Mouse (Mus musculus): ENCODE data around the gene Hspb2. TPM values are rescaled to one million over a fixed set of nuclear protein-coding genes. Genes with fewer than 3 reads are reported as not detected.

Hspb2 gene
- polyA plus RNA-seq, 1 experiment from 2014 or later = 8.4 TPM

DNA sequence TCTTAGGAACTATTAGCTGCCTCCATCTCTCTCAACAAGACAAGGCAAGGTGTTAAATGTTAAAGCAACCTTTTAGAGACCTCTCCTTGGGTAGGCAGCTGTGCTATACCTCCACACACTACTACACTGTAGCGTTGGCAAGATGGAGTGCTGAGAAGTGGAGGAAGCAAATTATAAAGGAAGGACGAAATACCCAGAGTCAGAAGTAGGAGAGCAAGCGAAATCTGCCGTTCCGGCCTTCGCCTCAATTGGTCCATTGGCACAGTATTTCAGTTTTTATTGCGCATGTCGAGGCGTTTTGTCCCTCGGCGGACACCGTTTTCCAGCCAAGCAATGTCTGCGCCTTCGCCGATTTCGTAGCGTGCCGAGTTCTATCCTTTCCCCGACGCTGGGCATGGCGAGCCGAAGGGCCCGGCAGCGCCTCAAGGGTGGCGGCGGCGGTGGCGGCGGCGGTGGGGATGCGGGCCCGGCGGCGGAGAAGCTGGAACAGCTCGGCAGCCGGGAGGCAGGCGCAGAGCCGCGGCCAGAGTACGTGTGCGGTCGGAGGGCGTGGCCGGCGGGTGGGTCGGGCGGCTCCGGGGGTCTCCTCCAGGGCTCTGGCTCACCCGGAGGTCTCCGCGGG, 22.9 kb upstream of the Hspb2 start, which contains the start of the genes Alg9 and 1110032A03Rik:
Gene Alg9, plus strand, starts transcription at position 29 of the 622 bp plus-strand sequence.
Gene 1110032A03Rik, minus strand, starts transcription at position 530 of the 622 bp plus-strand sequence.
- Histone ChIP-seq H3K36me3 (ENCODE audit: control insufficient read depth, insufficient read depth, low read length) (no peaks in the 10 kb centered on the region; the same call in 1 of the 2 replicates), H3K4me1 (ENCODE audit: control insufficient read depth, insufficient read depth, low read length) (peaks cover 10% of the 10 kb centered on the region; the same call in 1 of the 2 replicates), H3K9ac (ENCODE audit: low read length) (peak within 1 kb of the TSS; percentile 85), H3K27me3 (ENCODE audit: control insufficient read depth, insufficient read depth, low read length) (no peaks in the 10 kb centered on the region), H3K27ac (ENCODE audit: low read depth, low read length) (peak within 1 kb of the TSS; percentile 80), H3K4me2 (ENCODE audit: low read depth) (peak within 1 kb of the TSS; percentile 79), H3K4me3 (ENCODE audit: low read depth, low read length) (peak within 1 kb of the TSS; percentile 89), H3K9me3 (ENCODE audit: control insufficient read depth, low read length) (no peaks in the 10 kb centered on the region)
- peak; percentile 89 for DNase-seq (ENCODE audit: low spot score)
- peak; percentile 80 for ATAC-seq (ENCODE audit: insufficient read depth, low FRiP score, low TSS enrichment)
- under 1% methylated on average over 47 of the region's 51 CpGs for WGBS

GRCm38 (mm10) chr9:50774026-50774462, 21.9 kb upstream of the Hspb2 start:
- H3K4me2 ChIP-seq (ENCODE audit: low read depth) = peak overlapping the region; percentile 79
- no peak overlapping the region for H3K4me3 ChIP-seq (ENCODE audit: low read depth, low read length)
- no peaks in the 10 kb centered on the region; the same call in 1 of the 2 replicates for H3K36me3 ChIP-seq (ENCODE audit: control insufficient read depth, insufficient read depth, low read length)
- H3K9ac ChIP-seq (ENCODE audit: low read length) = no peak overlapping the region
- 84% methylated on average over 4 of the region's 4 CpGs for WGBS
- no peaks in the 10 kb centered on the region for H3K9me3 ChIP-seq (ENCODE audit: control insufficient read depth, low read length)
- H3K27me3 ChIP-seq (ENCODE audit: control insufficient read depth, insufficient read depth, low read length) = no peaks in the 10 kb centered on the region
- ATAC-seq (ENCODE audit: insufficient read depth, low FRiP score, low TSS enrichment) = no peak
- DNase-seq (ENCODE audit: low spot score) = no peak
- H3K27ac ChIP-seq (ENCODE audit: low read depth, low read length) = no peak overlapping the region
- H3K4me1 ChIP-seq (ENCODE audit: control insufficient read depth, insufficient read depth, low read length) = peaks cover 10% of the 10 kb centered on the region; the same call in 1 of the 2 replicates

DNA sequence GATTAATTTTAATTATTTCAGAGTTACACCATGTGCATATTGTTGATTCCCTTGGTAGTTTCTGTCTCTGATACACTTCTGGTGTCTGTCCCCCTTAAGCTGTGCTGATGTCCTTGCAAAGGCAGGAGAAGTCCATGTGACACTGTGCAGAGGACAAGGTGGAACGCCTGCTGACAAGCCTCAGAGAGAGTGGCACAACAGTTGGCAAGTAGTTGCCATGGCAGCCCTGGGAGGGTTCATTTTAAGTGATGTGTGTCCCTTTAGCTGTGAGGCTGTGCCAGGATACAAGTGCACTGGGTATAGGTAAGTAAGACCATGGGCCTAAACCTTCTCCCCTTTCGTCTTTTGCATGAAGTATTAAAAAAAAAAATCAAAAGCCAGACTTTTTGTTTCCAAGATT, 17.9 kb upstream of the Hspb2 start:
- no peaks in the 10 kb centered on the region for H3K9me3 ChIP-seq (ENCODE audit: control insufficient read depth, low read length)
- no peak overlapping the region for H3K27ac ChIP-seq (ENCODE audit: low read depth, low read length)
- H3K36me3 ChIP-seq (ENCODE audit: control insufficient read depth, insufficient read depth, low read length) = no peaks in the 10 kb centered on the region
- no peaks in the 10 kb centered on the region for H3K27me3 ChIP-seq (ENCODE audit: control insufficient read depth, insufficient read depth, low read length)
- peaks cover 4% of the 10 kb centered on the region for H3K4me1 ChIP-seq (ENCODE audit: control insufficient read depth, insufficient read depth, low read length)
- DNase-seq (ENCODE audit: low spot score) = no peak
- no peak overlapping the region for H3K4me2 ChIP-seq (ENCODE audit: low read depth)
- no peak overlapping the region for H3K4me3 ChIP-seq (ENCODE audit: low read depth, low read length)
- WGBS = 91% methylated on average over 2 of the region's 2 CpGs
- no peak overlapping the region for H3K9ac ChIP-seq (ENCODE audit: low read length)
- ATAC-seq (ENCODE audit: insufficient read depth, low FRiP score, low TSS enrichment) = no peak

- ATAC-seq (ENCODE audit: insufficient read depth, low FRiP score, low TSS enrichment) = peak; percentile 95
- H3K4me2 ChIP-seq (ENCODE audit: low read depth) = peak within 1 kb of the TSS; percentile 71
- H3K27me3 ChIP-seq (ENCODE audit: control insufficient read depth, insufficient read depth, low read length) = no peaks in the 10 kb centered on the region
- no peaks in the 10 kb centered on the region for H3K9me3 ChIP-seq (ENCODE audit: control insufficient read depth, low read length)
- DNase-seq (ENCODE audit: low spot score) = peak; percentile 97
- H3K36me3 ChIP-seq (ENCODE audit: control insufficient read depth, insufficient read depth, low read length) = no peaks in the 10 kb centered on the region
- H3K27ac ChIP-seq (ENCODE audit: low read depth, low read length) = peak within 1 kb of the TSS; percentile 68
- peak within 1 kb of the TSS; percentile 65 for H3K9ac ChIP-seq (ENCODE audit: low read length)
- 5% methylated on average over 59 of the region's 59 CpGs for WGBS
- H3K4me1 ChIP-seq (ENCODE audit: control insufficient read depth, insufficient read depth, low read length) = no peaks in the 10 kb centered on the region; the same call in 1 of the 2 replicates
- H3K4me3 ChIP-seq (ENCODE audit: low read depth, low read length) = peak within 1 kb of the TSS; percentile 59
Measured at GRCm38 (mm10) chr9:50768107-50769002, 16.2 kb upstream of the Hspb2 start, which contains the start of gene Fdxacb1. Gene Fdxacb1, plus strand, starts transcription at chr9:50768236.

DNA sequence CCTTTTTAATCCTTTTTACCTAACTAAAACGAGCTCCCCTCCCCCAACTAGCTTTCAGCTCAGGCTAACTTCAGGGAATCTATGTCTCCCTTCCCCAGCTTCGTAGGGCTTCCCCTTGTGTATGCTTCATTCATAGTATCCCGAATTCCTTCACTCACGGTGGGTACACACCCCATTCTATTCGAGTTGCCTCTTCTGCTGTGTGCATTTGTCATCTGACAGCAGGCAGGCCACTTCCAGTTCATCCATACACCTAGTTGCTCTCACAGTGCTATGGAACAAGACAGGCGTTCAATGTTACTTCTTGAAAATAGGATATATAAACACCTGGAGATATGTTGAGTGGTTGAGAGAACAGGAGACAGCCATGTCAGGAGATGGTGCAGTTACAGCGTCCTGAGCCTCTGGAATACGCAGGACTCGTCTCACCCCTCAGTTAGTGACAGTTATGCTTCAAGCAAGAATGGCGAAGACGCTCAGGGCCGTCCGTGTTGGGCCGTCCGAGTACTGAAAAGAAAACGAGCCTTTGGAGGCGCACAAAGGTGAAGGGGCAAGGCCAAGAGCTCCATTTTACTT, 15.5 kb upstream of the Hspb2 start:
- H3K4me3 ChIP-seq (ENCODE audit: low read depth, low read length) = peak overlapping the region; percentile 59
- ATAC-seq (ENCODE audit: insufficient read depth, low FRiP score, low TSS enrichment) = no peak
- H3K4me2 ChIP-seq (ENCODE audit: low read depth) = peak overlapping the region; percentile 71
- H3K9me3 ChIP-seq (ENCODE audit: control insufficient read depth, low read length) = no peaks in the 10 kb centered on the region
- H3K27me3 ChIP-seq (ENCODE audit: control insufficient read depth, insufficient read depth, low read length) = no peaks in the 10 kb centered on the region
- no peak for DNase-seq (ENCODE audit: low spot score)
- H3K36me3 ChIP-seq (ENCODE audit: control insufficient read depth, insufficient read depth, low read length) = no peaks in the 10 kb centered on the region
- peak overlapping the region; percentile 65 for H3K9ac ChIP-seq (ENCODE audit: low read length)
- H3K4me1 ChIP-seq (ENCODE audit: control insufficient read depth, insufficient read depth, low read length) = no peaks in the 10 kb centered on the region; the same call in 1 of the 2 replicates
- no peak overlapping the region for H3K27ac ChIP-seq (ENCODE audit: low read depth, low read length)
- 8% methylated on average over 17 of the region's 17 CpGs for WGBS

- no peaks in the 10 kb centered on the region for H3K27me3 ChIP-seq (ENCODE audit: control insufficient read depth, insufficient read depth, low read length)
- no peak overlapping the region for H3K4me2 ChIP-seq (ENCODE audit: low read depth)
- DNase-seq (ENCODE audit: low spot score) = no peak
- no peak for ATAC-seq (ENCODE audit: insufficient read depth, low FRiP score, low TSS enrichment)
- H3K4me1 ChIP-seq (ENCODE audit: control insufficient read depth, insufficient read depth, low read length) = no peaks in the 10 kb centered on the region; the same call in 1 of the 2 replicates
- no peak overlapping the region for H3K9ac ChIP-seq (ENCODE audit: low read length)
- H3K9me3 ChIP-seq (ENCODE audit: control insufficient read depth, low read length) = no peaks in the 10 kb centered on the region
- WGBS = 69% methylated on average over 1 of the region's 1 CpGs
- H3K4me3 ChIP-seq (ENCODE audit: low read depth, low read length) = no peak overlapping the region
- no peak overlapping the region for H3K27ac ChIP-seq (ENCODE audit: low read depth, low read length)
- no peaks in the 10 kb centered on the region for H3K36me3 ChIP-seq (ENCODE audit: control insufficient read depth, insufficient read depth, low read length)
Measured at GRCm38 (mm10) chr9:50763331-50763730, 11.2 kb upstream of the Hspb2 start.

GRCm38 (mm10) chr9:50761520-50762243, 9.5 kb upstream of the Hspb2 start:
- no peak for DNase-seq (ENCODE audit: low spot score)
- no peaks in the 10 kb centered on the region for H3K4me1 ChIP-seq (ENCODE audit: control insufficient read depth, insufficient read depth, low read length)
- H3K4me3 ChIP-seq (ENCODE audit: low read depth, low read length) = no peak overlapping the region
- no peaks in the 10 kb centered on the region for H3K9me3 ChIP-seq (ENCODE audit: control insufficient read depth, low read length)
- no peaks in the 10 kb centered on the region for H3K36me3 ChIP-seq (ENCODE audit: control insufficient read depth, insufficient read depth, low read length)
- no peak overlapping the region for H3K27ac ChIP-seq (ENCODE audit: low read depth, low read length)
- no peak overlapping the region for H3K9ac ChIP-seq (ENCODE audit: low read length)
- WGBS = 76% methylated on average over 6 of the region's 6 CpGs
- ATAC-seq (ENCODE audit: insufficient read depth, low FRiP score, low TSS enrichment) = no peak
- no peak overlapping the region for H3K4me2 ChIP-seq (ENCODE audit: low read depth)
- no peaks in the 10 kb centered on the region for H3K27me3 ChIP-seq (ENCODE audit: control insufficient read depth, insufficient read depth, low read length)

DNA sequence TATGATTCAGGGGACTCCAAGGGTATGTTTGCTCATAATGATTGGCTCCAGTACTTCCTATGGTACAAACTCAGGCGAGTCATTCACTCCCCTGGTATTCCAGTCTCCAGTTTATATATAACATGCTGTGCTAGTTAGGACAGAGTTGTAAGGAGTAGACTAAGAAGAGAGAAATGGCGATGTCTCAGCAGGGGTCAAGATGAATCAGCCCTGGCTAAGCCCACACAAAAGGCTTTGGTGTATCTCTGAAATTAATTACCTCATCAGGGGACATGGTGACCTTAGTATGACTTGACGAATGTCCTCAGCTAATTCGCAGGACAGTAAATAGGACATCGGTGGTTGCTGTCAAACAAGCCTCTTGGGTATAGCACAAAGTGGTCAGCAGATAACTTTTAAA, 4.6 kb upstream of the Hspb2 start:
- no peaks in the 10 kb centered on the region for H3K9me3 ChIP-seq (ENCODE audit: control insufficient read depth, low read length)
- H3K27ac ChIP-seq (ENCODE audit: low read depth, low read length) = no peak overlapping the region
- no peak overlapping the region for H3K4me2 ChIP-seq (ENCODE audit: low read depth)
- DNase-seq (ENCODE audit: low spot score) (no peak), ATAC-seq (ENCODE audit: insufficient read depth, low FRiP score, low TSS enrichment) (no peak)
- H3K36me3 ChIP-seq (ENCODE audit: control insufficient read depth, insufficient read depth, low read length) = no peaks in the 10 kb centered on the region
- H3K4me1 ChIP-seq (ENCODE audit: control insufficient read depth, insufficient read depth, low read length) = no peaks in the 10 kb centered on the region
- WGBS = 37% methylated on average over 5 of the region's 5 CpGs
- no peak overlapping the region for H3K9ac ChIP-seq (ENCODE audit: low read length)
- H3K4me3 ChIP-seq (ENCODE audit: low read depth, low read length) = no peak overlapping the region
- no peaks in the 10 kb centered on the region for H3K27me3 ChIP-seq (ENCODE audit: control insufficient read depth, insufficient read depth, low read length)
